Mouse (Mus musculus): ENCODE data around the gene Misp. TPM values are rescaled to one million over a fixed set of nuclear protein-coding genes. Genes with fewer than 3 reads are reported as not detected.
A peak's percentile ranks its signal among the peaks of the same experiment; 100 is the strongest.

The Misp gene
- polyA plus RNA-seq, 1 experiment from 2014 or later: 0.39 TPM

DNA sequence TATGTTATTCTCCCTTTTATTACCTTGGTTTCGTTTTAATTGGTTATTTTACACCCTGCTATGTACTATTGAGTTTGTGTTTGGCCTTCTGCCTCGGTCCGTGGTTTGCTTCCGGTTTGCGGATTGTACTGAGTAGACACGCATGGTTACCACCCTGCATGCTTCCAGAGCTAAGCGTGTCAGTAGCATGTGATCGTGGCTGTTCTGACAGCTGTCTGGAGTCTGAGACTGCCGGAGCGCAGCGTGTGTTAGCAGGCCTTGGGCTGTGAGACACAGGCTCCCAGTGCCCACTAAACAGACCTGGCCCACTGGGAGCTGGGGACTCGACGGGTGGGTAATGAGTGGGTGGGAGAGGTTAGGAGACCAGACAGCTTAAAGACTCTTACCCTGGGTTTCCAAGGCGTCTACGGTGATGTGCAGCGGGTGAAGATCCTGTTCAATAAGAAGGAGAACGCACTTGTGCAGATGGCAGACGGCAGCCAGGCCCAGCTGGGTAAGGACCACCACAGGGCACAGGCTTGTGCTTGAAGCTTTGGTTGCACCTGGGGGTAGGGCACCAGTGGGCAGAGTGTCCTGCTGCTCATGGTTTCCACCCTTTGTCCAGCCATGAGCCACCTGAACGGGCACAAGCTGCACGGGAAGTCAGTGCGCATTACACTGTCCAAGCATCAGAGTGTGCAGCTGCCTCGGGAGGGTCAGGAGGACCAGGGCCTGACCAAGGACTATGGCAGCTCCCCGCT, 41.4 kb downstream of the Misp start:
- Histone ChIP-seq H3K9me3 (ENCODE audit: control insufficient read depth, low read length) (no peaks in the 10 kb centered on the region), H3K36me3 (ENCODE audit: control insufficient read depth, insufficient read depth, low read length) (peaks cover 46% of the 10 kb centered on the region), H3K4me2 (ENCODE audit: low read depth, low read length, severe bottlenecking) (no peak overlapping the region), H3K27ac (ENCODE audit: low read depth, low read length) (no peak overlapping the region), H3K27me3 (ENCODE audit: control insufficient read depth, insufficient read depth, low read length) (no peaks in the 10 kb centered on the region), H3K4me1 (replicated peaks; ENCODE audit: control insufficient read depth, insufficient read depth, low read length) (peaks cover 12% of the 10 kb centered on the region), H3K4me3 (ENCODE audit: low read depth, low read length) (no peak overlapping the region), H3K9ac (ENCODE audit: low read length) (no peak overlapping the region)
- DNase-seq (ENCODE audit: low spot score) (no peak), ATAC-seq (replicated peaks; ENCODE audit: low FRiP score) (no peak)
- 90% methylated on average over 23 of the region's 23 CpGs for WGBS

DNA sequence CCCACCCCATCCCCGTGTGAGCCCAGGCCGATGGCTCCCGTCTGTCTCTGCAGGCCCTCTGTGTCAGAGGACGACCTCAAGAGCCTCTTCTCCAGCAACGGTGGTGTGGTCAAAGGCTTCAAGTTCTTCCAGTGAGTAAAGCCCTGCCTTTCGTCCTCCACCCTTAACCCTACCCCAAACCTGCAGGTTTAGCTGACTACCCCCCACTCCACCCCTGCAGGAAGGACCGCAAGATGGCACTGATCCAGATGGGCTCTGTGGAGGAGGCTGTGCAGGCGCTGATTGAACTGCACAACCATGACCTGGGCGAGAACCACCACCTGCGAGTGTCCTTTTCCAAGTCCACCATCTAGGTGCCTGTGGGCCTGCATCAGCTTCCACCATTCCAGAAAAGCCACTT, 42.1 kb downstream of the Misp start:
- no peak overlapping the region for H3K27ac ChIP-seq (ENCODE audit: low read depth, low read length)
- H3K9me3 ChIP-seq (ENCODE audit: control insufficient read depth, low read length): no peaks in the 10 kb centered on the region
- peaks cover 5% of the 10 kb centered on the region; the same call in 1 of the 2 replicates for H3K4me1 ChIP-seq (replicated peaks; ENCODE audit: control insufficient read depth, insufficient read depth, low read length)
- no peak for ATAC-seq (replicated peaks; ENCODE audit: low FRiP score)
- H3K27me3 ChIP-seq (ENCODE audit: control insufficient read depth, insufficient read depth, low read length): no peaks in the 10 kb centered on the region
- H3K4me2 ChIP-seq (ENCODE audit: low read depth, low read length, severe bottlenecking): no peak overlapping the region
- H3K4me3 ChIP-seq (ENCODE audit: low read depth, low read length): no peak overlapping the region
- H3K36me3 ChIP-seq (ENCODE audit: control insufficient read depth, insufficient read depth, low read length): peaks cover 46% of the 10 kb centered on the region
- WGBS: 83% methylated on average over 10 of the region's 10 CpGs
- H3K9ac ChIP-seq (ENCODE audit: low read length): no peak overlapping the region
- DNase-seq (ENCODE audit: low spot score): no peak

DNA sequence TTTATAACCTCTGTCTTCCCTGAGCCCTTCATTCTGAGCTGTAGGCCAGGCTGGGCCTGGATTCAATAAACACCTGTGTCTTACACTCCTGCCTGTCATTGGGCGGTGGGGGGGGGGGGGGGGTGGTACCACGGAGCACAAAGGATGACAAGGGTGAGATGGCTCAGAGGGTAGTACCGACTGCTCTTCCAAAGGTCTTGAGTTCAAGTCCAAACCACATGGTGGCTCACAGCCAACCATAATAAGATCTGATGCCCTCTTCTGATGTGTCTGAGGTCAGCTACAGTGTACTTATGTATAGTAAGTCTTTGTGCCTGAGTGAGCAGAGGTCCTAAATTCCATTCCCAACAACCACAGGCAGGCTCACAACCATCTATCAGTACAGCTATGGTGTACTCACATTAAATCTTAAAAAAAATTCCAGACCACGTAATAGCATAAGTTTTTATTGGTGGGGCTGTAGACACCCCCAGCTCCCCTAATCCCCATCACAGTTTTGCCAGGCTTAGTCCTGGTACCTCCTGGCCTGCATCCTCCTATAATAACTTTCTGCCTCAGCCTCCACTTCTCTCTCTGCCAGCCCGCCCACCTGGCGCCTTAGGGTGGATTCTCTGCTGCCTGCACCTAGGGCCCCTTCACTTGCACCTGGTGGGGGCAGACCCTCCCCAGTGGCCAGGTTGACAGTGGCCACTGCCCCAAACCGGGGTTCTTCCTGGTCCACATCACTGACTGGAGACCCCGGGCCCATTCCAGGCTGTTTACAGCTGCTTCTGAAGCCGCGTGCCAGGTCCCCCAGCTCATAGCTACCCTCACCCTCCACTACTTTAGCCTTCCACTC, 43.8 kb downstream of the Misp start:
- Histone ChIP-seq H3K4me2 (ENCODE audit: low read depth, low read length, severe bottlenecking) (no peak overlapping the region), H3K9ac (ENCODE audit: low read length) (no peak overlapping the region), H3K36me3 (ENCODE audit: control insufficient read depth, insufficient read depth, low read length) (peaks cover 42% of the 10 kb centered on the region), H3K9me3 (ENCODE audit: control insufficient read depth, low read length) (no peaks in the 10 kb centered on the region), H3K4me1 (replicated peaks; ENCODE audit: control insufficient read depth, insufficient read depth, low read length) (no peaks in the 10 kb centered on the region), H3K4me3 (ENCODE audit: low read depth, low read length) (no peak overlapping the region), H3K27me3 (ENCODE audit: control insufficient read depth, insufficient read depth, low read length) (no peaks in the 10 kb centered on the region), H3K27ac (ENCODE audit: low read depth, low read length) (0 out of 2 replicates have a peak overlapping the region, but pooled peaks have one; percentile 12)
- DNase-seq (ENCODE audit: low spot score) (no peak), ATAC-seq (replicated peaks; ENCODE audit: low FRiP score) (0 out of 2 replicates have a peak, but pooled peaks have one; percentile 8)
- 51% methylated on average over 10 of the region's 10 CpGs for whole genome bisulfite sequencing

DNA sequence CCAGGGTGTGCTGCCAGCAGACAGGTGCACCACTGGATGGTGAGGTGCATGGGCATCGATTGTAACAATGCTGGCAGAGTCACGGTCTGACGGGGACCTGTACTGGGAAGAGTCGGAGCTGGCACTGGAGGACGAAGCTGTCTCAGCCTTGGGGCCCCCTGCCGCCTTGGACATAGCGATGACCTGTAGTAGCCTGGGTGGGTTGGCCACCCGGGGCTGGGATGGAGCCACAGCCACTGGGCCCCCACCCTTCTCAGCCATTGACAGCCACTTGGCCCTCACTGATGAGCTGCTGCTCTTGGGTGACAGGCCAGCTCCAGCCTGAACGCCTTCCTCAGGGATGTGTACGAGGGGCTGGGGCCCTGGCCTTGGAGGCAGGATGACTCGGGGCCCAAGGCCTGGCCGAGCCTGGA, 44.4 kb downstream of the Misp start:
- no peak overlapping the region for H3K4me2 ChIP-seq (ENCODE audit: low read depth, low read length, severe bottlenecking)
- H3K27me3 ChIP-seq (ENCODE audit: control insufficient read depth, insufficient read depth, low read length): no peaks in the 10 kb centered on the region
- DNase-seq (ENCODE audit: low spot score) (no peak), ATAC-seq (replicated peaks; ENCODE audit: low FRiP score) (peak; percentile 31)
- H3K27ac ChIP-seq (ENCODE audit: low read depth, low read length): 0 out of 2 replicates have a peak overlapping the region, but pooled peaks have one; percentile 12
- H3K36me3 ChIP-seq (ENCODE audit: control insufficient read depth, insufficient read depth, low read length): peaks cover 36% of the 10 kb centered on the region
- 70% methylated on average over 12 of the region's 12 CpGs for WGBS
- no peaks in the 10 kb centered on the region for H3K4me1 ChIP-seq (replicated peaks; ENCODE audit: control insufficient read depth, insufficient read depth, low read length)
- H3K4me3 ChIP-seq (ENCODE audit: low read depth, low read length): no peak overlapping the region
- H3K9me3 ChIP-seq (ENCODE audit: control insufficient read depth, low read length): no peaks in the 10 kb centered on the region
- H3K9ac ChIP-seq (ENCODE audit: low read length): no peak overlapping the region

DNA sequence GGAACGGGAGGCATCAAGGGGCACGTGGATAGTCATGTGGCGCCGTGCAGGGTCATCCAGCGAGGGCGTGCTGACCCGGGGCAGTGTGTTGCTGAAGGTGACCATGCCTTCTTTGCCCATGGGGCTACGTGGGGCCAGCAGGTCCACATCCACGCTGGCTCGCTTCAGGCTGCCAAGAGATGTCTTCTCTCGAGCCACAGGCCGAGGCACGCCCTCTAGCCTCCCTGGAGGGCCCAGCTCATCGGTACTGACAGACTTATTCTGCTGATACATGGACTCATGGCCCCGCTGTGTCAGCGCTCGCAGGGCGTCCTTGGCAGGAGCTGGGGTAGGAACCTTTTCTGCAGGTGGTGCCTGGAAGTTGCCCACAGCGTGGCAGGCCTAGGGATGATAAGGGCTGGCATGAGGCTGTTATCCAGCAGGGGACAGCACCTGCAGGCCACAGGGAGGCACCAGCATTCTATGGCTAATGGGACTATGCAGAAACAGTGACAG, 45.1 kb downstream of the Misp start:
- Histone ChIP-seq H3K9ac (ENCODE audit: low read length) (no peak overlapping the region), H3K4me3 (ENCODE audit: low read depth, low read length) (no peak overlapping the region)

DNA sequence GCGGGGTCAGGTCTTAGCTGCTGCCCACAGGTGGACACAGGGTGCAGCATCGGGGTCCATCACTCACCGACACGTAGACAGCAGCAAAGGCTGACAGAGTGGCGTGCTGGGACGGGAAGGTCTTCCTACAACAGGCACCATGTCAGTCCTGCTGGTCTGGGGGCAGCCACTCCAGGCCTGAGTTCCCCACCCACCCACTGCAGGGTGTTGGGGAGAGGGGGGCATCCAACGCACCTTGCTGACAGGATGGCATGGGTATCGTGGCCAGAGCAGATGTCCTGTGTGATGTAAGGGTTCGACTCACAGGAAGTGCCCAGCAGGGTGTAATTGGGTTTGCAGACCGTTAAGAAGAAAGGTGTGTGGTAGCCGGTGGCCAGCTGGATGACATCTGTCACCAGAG, 45.8 kb downstream of the Misp start:
- peaks cover 28% of the 10 kb centered on the region for H3K36me3 ChIP-seq (ENCODE audit: control insufficient read depth, insufficient read depth, low read length)
- WGBS: 86% methylated on average over 11 of the region's 11 CpGs

More for the DNA sequence above, 45.1 kb downstream of the Misp start:
- Histone ChIP-seq H3K4me2 (ENCODE audit: low read depth, low read length, severe bottlenecking) (no peak overlapping the region), H3K27ac (ENCODE audit: low read depth, low read length) (no peak overlapping the region), H3K4me1 (replicated peaks; ENCODE audit: control insufficient read depth, insufficient read depth, low read length) (no peaks in the 10 kb centered on the region), H3K36me3 (ENCODE audit: control insufficient read depth, insufficient read depth, low read length) (peaks cover 29% of the 10 kb centered on the region), H3K27me3 (ENCODE audit: control insufficient read depth, insufficient read depth, low read length) (no peaks in the 10 kb centered on the region), H3K9me3 (ENCODE audit: control insufficient read depth, low read length) (no peaks in the 10 kb centered on the region)
- whole genome bisulfite sequencing: 85% methylated on average over 19 of the region's 19 CpGs
- ATAC-seq (replicated peaks; ENCODE audit: low FRiP score): 0 out of 2 replicates have a peak, but pooled peaks have one; percentile 10
- no peak for DNase-seq (ENCODE audit: low spot score)

DNA sequence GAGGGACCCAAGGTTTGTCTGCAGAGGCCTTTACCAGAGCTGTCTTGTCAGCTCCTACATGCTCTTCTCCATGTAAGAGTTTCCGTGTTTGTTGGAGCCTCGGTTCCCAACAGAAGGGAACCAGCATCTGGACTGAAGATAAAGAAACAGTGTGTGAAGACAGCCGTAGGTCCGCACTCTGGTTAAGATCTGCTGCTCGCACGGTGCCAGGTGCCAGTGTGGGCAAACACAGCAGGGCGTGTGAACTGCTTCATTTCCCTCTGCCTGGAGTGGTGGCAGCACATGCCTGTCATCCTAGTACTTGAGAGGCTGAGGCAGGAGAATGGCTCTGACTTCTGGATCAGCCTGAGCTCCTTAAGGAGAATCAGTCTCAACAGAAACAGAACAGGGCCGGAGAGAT, 51.1 kb downstream of the Misp start:
- no peak for ATAC-seq (replicated peaks; ENCODE audit: low FRiP score)
- peaks cover 10% of the 10 kb centered on the region; the same call in 1 of the 2 replicates for H3K4me1 ChIP-seq (replicated peaks; ENCODE audit: control insufficient read depth, insufficient read depth, low read length)
- no peaks in the 10 kb centered on the region for H3K27me3 ChIP-seq (ENCODE audit: control insufficient read depth, insufficient read depth, low read length)
- no peak overlapping the region for H3K4me2 ChIP-seq (ENCODE audit: low read depth, low read length, severe bottlenecking)
- 91% methylated on average over 8 of the region's 8 CpGs for WGBS
- H3K4me3 ChIP-seq (ENCODE audit: low read depth, low read length): no peak overlapping the region
- no peak overlapping the region for H3K27ac ChIP-seq (ENCODE audit: low read depth, low read length)
- no peak overlapping the region for H3K9ac ChIP-seq (ENCODE audit: low read length)
- no peak for DNase-seq (ENCODE audit: low spot score)
- no peaks in the 10 kb centered on the region for H3K9me3 ChIP-seq (ENCODE audit: control insufficient read depth, low read length)
- peaks cover 4% of the 10 kb centered on the region for H3K36me3 ChIP-seq (ENCODE audit: control insufficient read depth, insufficient read depth, low read length)

More for the DNA sequence above, 45.8 kb downstream of the Misp start:
- H3K27ac ChIP-seq (ENCODE audit: low read depth, low read length): no peak overlapping the region
- H3K9ac ChIP-seq (ENCODE audit: low read length): no peak overlapping the region
- DNase-seq (ENCODE audit: low spot score) (no peak), ATAC-seq (replicated peaks; ENCODE audit: low FRiP score) (no peak)
- no peaks in the 10 kb centered on the region; the same call in 1 of the 2 replicates for H3K4me1 ChIP-seq (replicated peaks; ENCODE audit: control insufficient read depth, insufficient read depth, low read length)
- H3K9me3 ChIP-seq (ENCODE audit: control insufficient read depth, low read length): no peaks in the 10 kb centered on the region
- H3K27me3 ChIP-seq (ENCODE audit: control insufficient read depth, insufficient read depth, low read length): no peaks in the 10 kb centered on the region
- no peak overlapping the region for H3K4me2 ChIP-seq (ENCODE audit: low read depth, low read length, severe bottlenecking)
- no peak overlapping the region for H3K4me3 ChIP-seq (ENCODE audit: low read depth, low read length)

DNA sequence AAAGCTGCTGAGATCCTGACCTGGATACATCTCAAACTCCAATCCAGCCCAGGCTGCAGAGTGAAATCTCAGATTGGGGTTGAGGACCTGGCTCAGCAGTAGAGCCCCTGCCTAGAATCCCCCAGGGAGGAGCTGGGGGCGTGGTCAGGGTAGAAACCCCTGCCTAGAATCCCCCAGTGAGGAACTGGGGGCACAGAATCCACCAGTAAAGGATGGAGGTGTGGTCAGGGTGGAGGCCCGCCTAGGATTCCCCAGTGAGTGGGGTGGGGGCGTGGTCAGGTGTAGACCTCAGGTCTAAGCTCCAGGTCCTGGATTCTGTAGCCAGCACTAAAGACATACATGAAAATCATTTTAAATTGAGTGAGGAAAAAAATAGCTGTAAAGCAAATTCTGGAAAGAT, 52.1 kb downstream of the Misp start:
- Histone ChIP-seq H3K27ac (ENCODE audit: low read depth, low read length) (no peak overlapping the region), H3K36me3 (ENCODE audit: control insufficient read depth, insufficient read depth, low read length) (peaks cover 4% of the 10 kb centered on the region), H3K4me1 (replicated peaks; ENCODE audit: control insufficient read depth, insufficient read depth, low read length) (peaks cover 10% of the 10 kb centered on the region; the same call in 1 of the 2 replicates), H3K4me3 (ENCODE audit: low read depth, low read length) (peak overlapping the region; percentile 78), H3K4me2 (ENCODE audit: low read depth, low read length, severe bottlenecking) (peak overlapping the region; percentile 79), H3K9me3 (ENCODE audit: control insufficient read depth, low read length) (no peaks in the 10 kb centered on the region), H3K9ac (ENCODE audit: low read length) (peak overlapping the region; percentile 97), H3K27me3 (ENCODE audit: control insufficient read depth, insufficient read depth, low read length) (no peaks in the 10 kb centered on the region)
- 41% methylated on average over 3 of the region's 3 CpGs for WGBS
- DNase-seq (ENCODE audit: low spot score) (no peak), ATAC-seq (replicated peaks; ENCODE audit: low FRiP score) (no peak)
